In genomic region chr19:34698852-34699251, GRCm38 (mm10) we compare ENCODE assay signal across 26 mouse cellular contexts. TPM values are rescaled to one million over a fixed set of nuclear protein-coding genes. Genes with fewer than 3 reads are reported as not detected.
DNase-seq lines count a peak whose midpoint lies in the region; ATAC-seq and TF ChIP-seq lines count a peak whose summit lies in the region.
"Had no signal": no experiment of that assay in that cellular context is flagged by ENCODE, and none has a peak within 500 bp of the region (broad histone marks: within the 10 kb centered on the region; RNA-seq: fewer than 3 reads in every experiment).

No protein-coding gene starts in this region.

- no peak for DNase-seq in kidney, postnatal 4 days
- no peak for DNase-seq in kidney, postnatal 14 days
- DNase-seq in liver, adult 2 months (ENCODE audit: extremely low read depth, low read depth, low spot score): no peak
- DNase-seq in liver, embryonic 11.5 days (ENCODE audit: low spot score): no peak
- DNase-seq: adrenal gland, adult 2 months; adrenal gland, postnatal 10 days; adrenal gland, postnatal 25 days; cerebellum, adult 11 months; cerebellum, adult 18-20 months; cerebellum, adult 8-10 months; cerebellum, adult 9-11 months; cerebellum, postnatal 14 days; cerebellum, postnatal 36 days; embryo, embryonic 11 days had no signal

- TF ChIP-seq POLR2A in liver, adult 2 months (IDR thresholded peaks at IDR 0.05; ENCODE audit: extremely low read depth, insufficient read depth, low read length): no peak

- ATAC-seq in kidney, embryonic 14.5 days (ENCODE audit: low FRiP score, low TSS enrichment): no peak
- peak; percentile 54; the same call in 1 of the 2 replicates for ATAC-seq in kidney, embryonic 16.5 days (ENCODE audit: low FRiP score, low TSS enrichment)
- ATAC-seq in liver, embryonic 11.5 days (replicated peaks; ENCODE audit: low FRiP score): no peak
- ATAC-seq: forebrain, embryonic 14.5 days had no signal

- 0 out of 2 replicates have a peak overlapping the region, but pooled peaks have one; percentile 32 for H3K27ac ChIP-seq in kidney, embryonic 14.5 days (ENCODE audit: low read depth, low read length)
- peak overlapping the region; percentile 84 for H3K27ac ChIP-seq in kidney, embryonic 16.5 days (ENCODE audit: low read length)
- peak overlapping the region; percentile 18 for H3K27ac ChIP-seq in liver, adult 2 months (replicated peaks; ENCODE audit: insufficient read depth, low read depth, low read length)
- H3K27ac ChIP-seq in liver, embryonic 11.5 days (ENCODE audit: low read depth, low read length): no peak overlapping the region
- H3K27ac ChIP-seq: embryonic facial prominence, embryonic 13.5 days; embryonic facial prominence, embryonic 15.5 days; forebrain, embryonic 10.5 days; forebrain, embryonic 12.5 days had no signal

- no peaks in the 10 kb centered on the region for H3K36me3 ChIP-seq in kidney, embryonic 14.5 days (ENCODE audit: control insufficient read depth, insufficient read depth, low read length)
- H3K36me3 ChIP-seq in kidney, embryonic 16.5 days (ENCODE audit: insufficient read depth, low read length): no peaks in the 10 kb centered on the region
- no peaks in the 10 kb centered on the region for H3K36me3 ChIP-seq in liver, adult 2 months (ENCODE audit: control insufficient read depth, insufficient read depth, low read length)
- H3K36me3 ChIP-seq in liver, embryonic 11.5 days (ENCODE audit: control insufficient read depth, insufficient read depth, low read length): no peaks in the 10 kb centered on the region
- H3K36me3 ChIP-seq: embryonic facial prominence, embryonic 13.5 days; embryonic facial prominence, embryonic 15.5 days; forebrain, embryonic 10.5 days; forebrain, embryonic 12.5 days had no signal

- H3K4me3 ChIP-seq in kidney, embryonic 14.5 days (ENCODE audit: low read length): no peak overlapping the region
- H3K4me3 ChIP-seq in kidney, embryonic 16.5 days (ENCODE audit: low read length): no peak overlapping the region
- no peak overlapping the region for H3K4me3 ChIP-seq in liver, adult 2 months (ENCODE audit: insufficient read depth, low read depth, low read length)
- no peak overlapping the region for H3K4me3 ChIP-seq in liver, embryonic 11.5 days (ENCODE audit: low read depth, low read length)
- H3K4me3 ChIP-seq: embryonic facial prominence, embryonic 13.5 days; embryonic facial prominence, embryonic 15.5 days; erythroblast, embryonic 14.5 days; forebrain, embryonic 10.5 days; forebrain, embryonic 12.5 days had no signal

- no peaks in the 10 kb centered on the region; the same call in 1 of the 2 replicates for H3K4me1 ChIP-seq in kidney, embryonic 14.5 days (ENCODE audit: control insufficient read depth, insufficient read depth, low read length)
- H3K4me1 ChIP-seq in kidney, embryonic 16.5 days (ENCODE audit: insufficient read depth, low read length): peaks cover 7% of the 10 kb centered on the region; the same call in 1 of the 2 replicates
- peaks cover 15% of the 10 kb centered on the region; the same call in 1 of the 2 replicates for H3K4me1 ChIP-seq in liver, adult 2 months (ENCODE audit: control insufficient read depth, insufficient read depth, low read length)
- H3K4me1 ChIP-seq in liver, embryonic 11.5 days (replicated peaks; ENCODE audit: control insufficient read depth, insufficient read depth, low read length): no peaks in the 10 kb centered on the region
- H3K4me1 ChIP-seq: embryonic facial prominence, embryonic 13.5 days; embryonic facial prominence, embryonic 15.5 days; forebrain, embryonic 10.5 days; forebrain, embryonic 12.5 days had no signal

- peaks cover 4% of the 10 kb centered on the region; the same call in 1 of the 2 replicates for H3K79me2 ChIP-seq in liver, adult 2 months (ENCODE audit: control insufficient read depth, insufficient read depth, low read length)

- no peak overlapping the region for H3K9ac ChIP-seq in kidney, embryonic 14.5 days (ENCODE audit: low read depth, low read length)
- no peak overlapping the region for H3K9ac ChIP-seq in kidney, embryonic 16.5 days (replicated peaks; ENCODE audit: low read length)
- no peak overlapping the region for H3K9ac ChIP-seq in liver, adult 2 months (ENCODE audit: low read depth, low read length)
- no peak overlapping the region for H3K9ac ChIP-seq in liver, embryonic 11.5 days (ENCODE audit: low read depth, low read length)
- H3K9ac ChIP-seq: embryonic facial prominence, embryonic 13.5 days; embryonic facial prominence, embryonic 15.5 days; forebrain, embryonic 12.5 days had no signal

- no peaks in the 10 kb centered on the region for H3K27me3 ChIP-seq in kidney, embryonic 14.5 days (ENCODE audit: control insufficient read depth, insufficient read depth, low read length)
- H3K27me3 ChIP-seq in kidney, embryonic 16.5 days (ENCODE audit: insufficient read depth, low read length): no peaks in the 10 kb centered on the region
- H3K27me3 ChIP-seq in liver, adult 2 months (ENCODE audit: control insufficient read depth, insufficient read depth, low read length): no peaks in the 10 kb centered on the region
- H3K27me3 ChIP-seq in liver, embryonic 11.5 days (replicated peaks; ENCODE audit: control insufficient read depth, insufficient read depth, low read length): no peaks in the 10 kb centered on the region
- H3K27me3 ChIP-seq: embryonic facial prominence, embryonic 13.5 days; embryonic facial prominence, embryonic 15.5 days; forebrain, embryonic 12.5 days had no signal

- no peak for TF ChIP-seq CTCF in liver, adult 2 months (IDR thresholded peaks at IDR 0.05; ENCODE audit: low read depth, low read length)

- H3K9me3 ChIP-seq in kidney, embryonic 14.5 days (ENCODE audit: control insufficient read depth, low read length): no peaks in the 10 kb centered on the region
- H3K9me3 ChIP-seq in kidney, embryonic 16.5 days (ENCODE audit: low read length): no peaks in the 10 kb centered on the region
- H3K9me3 ChIP-seq in liver, embryonic 11.5 days (ENCODE audit: control insufficient read depth, low read length): no peaks in the 10 kb centered on the region
- H3K9me3 ChIP-seq: embryonic facial prominence, embryonic 13.5 days; embryonic facial prominence, embryonic 15.5 days; forebrain, embryonic 10.5 days; forebrain, embryonic 12.5 days had no signal

- 44% methylated on average over 1 of the region's 1 CpGs for WGBS in kidney, embryonic 14.5 days
- WGBS in kidney, embryonic 16.5 days: 50% methylated on average over 1 of the region's 1 CpGs
- 38% methylated on average over 1 of the region's 1 CpGs for WGBS in liver, adult 2 months
- WGBS in liver, embryonic 11.5 days: 63% methylated on average over 1 of the region's 1 CpGs

- H3K4me2 ChIP-seq in kidney, embryonic 14.5 days (replicated peaks; ENCODE audit: low read depth, low read length): no peak overlapping the region
- H3K4me2 ChIP-seq in kidney, embryonic 16.5 days (replicated peaks; ENCODE audit: low read depth, low read length): no peak overlapping the region
- no peak overlapping the region for H3K4me2 ChIP-seq in liver, embryonic 11.5 days
- H3K4me2 ChIP-seq: embryonic facial prominence, embryonic 13.5 days; embryonic facial prominence, embryonic 15.5 days; forebrain, embryonic 12.5 days had no signal

RNA-seq across cellular contexts. Expression of gene Slc16a12, which starts 48.2 kb away (rescaled TPM):
- 2.7 and 7.4 TPM in 2 replicates for polyA plus RNA-seq in kidney, embryonic 14.5 days (2014; fragmentation: Nextera tagmentation; extraction: Ambion mirVana)
- 17.9 and 19.1 TPM in 2 replicates for polyA plus RNA-seq in kidney, embryonic 16.5 days (2015; fragmentation: Nextera tagmentation; extraction: Ambion mirVana)
- total RNA-seq in liver, adult 2 months (2014; rRNA removed): 65.6 and 85.9 TPM in 2 replicates
- 18.6 and 23.1 TPM in 2 replicates for polyA plus RNA-seq in liver, adult 2 months (2012; rRNA removed)
- polyA plus RNA-seq in liver, embryonic 11.5 days (2014; fragmentation: Nextera tagmentation; extraction: Ambion mirVana): 11.6 and 13.0 TPM in 2 replicates
- total RNA-seq: MEL had no signal
- polyA plus RNA-seq: erythroblast, embryonic 14.5 days had no signal

RNA-seq across cellular contexts. Expression of gene Ifit1, which starts 58.2 kb away (rescaled TPM):
- 0.16 and 0.35 TPM in 2 replicates for polyA plus RNA-seq in kidney, embryonic 14.5 days (2014; fragmentation: Nextera tagmentation; extraction: Ambion mirVana)
- polyA plus RNA-seq in kidney, embryonic 16.5 days (2015; fragmentation: Nextera tagmentation; extraction: Ambion mirVana): 0.28 and 0.51 TPM in 2 replicates
- total RNA-seq in liver, adult 2 months (2014; rRNA removed): 9.6 and 15.9 TPM in 2 replicates
- polyA plus RNA-seq in liver, adult 2 months (2012; rRNA removed): 4.2 and 7.0 TPM in 2 replicates
- polyA plus RNA-seq in liver, embryonic 11.5 days (2014; fragmentation: Nextera tagmentation; extraction: Ambion mirVana): 0.13 and 0.14 TPM in 2 replicates
- total RNA-seq: ES-E14 had no signal
- polyA plus RNA-seq: erythroblast, embryonic 14.5 days; forebrain, embryonic 10.5 days had no signal

RNA-seq across cellular contexts. Expression of gene Ifit1bl2, which starts 58.3 kb away (rescaled TPM):
- polyA plus RNA-seq in kidney, embryonic 14.5 days (2014; fragmentation: Nextera tagmentation; extraction: Ambion mirVana): 0.11 and 0.16 TPM in 2 replicates
- polyA plus RNA-seq in kidney, embryonic 16.5 days (2015; fragmentation: Nextera tagmentation; extraction: Ambion mirVana): 0.10 and 0.33 TPM in 2 replicates
- total RNA-seq in liver, adult 2 months (2014; rRNA removed): 0.07 and 0.09 TPM in 2 replicates
- polyA plus RNA-seq in liver, adult 2 months (2012; rRNA removed): not detected in 2 replicates
- polyA plus RNA-seq in liver, embryonic 11.5 days (2014; fragmentation: Nextera tagmentation; extraction: Ambion mirVana): not detected in 2 replicates
- total RNA-seq: common myeloid progenitor, adult 5-6 weeks; ES-E14; MEL had no signal
- polyA plus RNA-seq: C2C12; erythroblast, embryonic 14.5 days; forebrain, embryonic 10.5 days; forebrain, embryonic 12.5 days had no signal
